Mouse (Mus musculus) lung, adult 2 months (tissue): ENCODE measurements at regions not wholly inside any gene's neighbourhood (a gene's known extent, or its start where the extent isn't known, plus 50 kb on each side); places are given as distances from the start of the nearest gene placed in this dataset.

Source experiments
- CTCF ChIP-seq: fragments of 200-500 bp; IDR thresholded peaks from 2 replicates; pipeline ENCODE4 v1.5.1; 2011; ENCODE audit warnings: mild to moderate bottlenecking, low read length, control low read depth; ENCODE audit not compliant: insufficient read depth
- POLR2A ChIP-seq: fragments of 200-500 bp; IDR thresholded peaks from 2 replicates; pipeline ENCODE4 v1.6.1; 2011; ENCODE audit warnings: low read depth, mild to moderate bottlenecking, control low read depth, low read length, borderline replicate concordance; ENCODE audit errors: extremely low read depth

DNA sequence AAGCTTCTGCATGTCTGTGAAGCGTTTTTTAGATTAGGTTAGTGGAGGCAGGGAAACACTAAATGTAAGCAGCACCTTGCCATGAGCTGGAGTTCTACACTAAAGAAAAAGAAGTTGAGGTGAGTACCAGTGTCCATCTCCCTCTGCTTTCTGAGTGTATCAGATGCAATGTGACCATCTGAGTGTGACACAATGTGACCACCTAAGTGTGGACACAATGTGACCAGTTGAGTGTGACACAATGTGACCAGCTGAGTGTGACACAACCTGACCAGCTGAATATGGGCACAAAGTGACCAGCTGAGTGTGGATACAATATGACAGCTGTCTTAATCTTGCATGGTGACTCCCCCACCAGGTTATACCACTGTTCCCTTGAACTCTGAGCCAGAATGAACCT, 101.0 kb upstream of the Xpo1 start:
- TF ChIP-seq CTCF (no peak), POLR2A (no peak)
